Mouse (Mus musculus): ENCODE measurements around the gene Tmod1. TPM values are rescaled to one million over a fixed set of nuclear protein-coding genes. Genes with fewer than 3 reads are reported as not detected.

Tmod1 gene
- total RNA-seq (2023), result 1 to 10 TPM; 1.9 to 2.0 TPM

DNA sequence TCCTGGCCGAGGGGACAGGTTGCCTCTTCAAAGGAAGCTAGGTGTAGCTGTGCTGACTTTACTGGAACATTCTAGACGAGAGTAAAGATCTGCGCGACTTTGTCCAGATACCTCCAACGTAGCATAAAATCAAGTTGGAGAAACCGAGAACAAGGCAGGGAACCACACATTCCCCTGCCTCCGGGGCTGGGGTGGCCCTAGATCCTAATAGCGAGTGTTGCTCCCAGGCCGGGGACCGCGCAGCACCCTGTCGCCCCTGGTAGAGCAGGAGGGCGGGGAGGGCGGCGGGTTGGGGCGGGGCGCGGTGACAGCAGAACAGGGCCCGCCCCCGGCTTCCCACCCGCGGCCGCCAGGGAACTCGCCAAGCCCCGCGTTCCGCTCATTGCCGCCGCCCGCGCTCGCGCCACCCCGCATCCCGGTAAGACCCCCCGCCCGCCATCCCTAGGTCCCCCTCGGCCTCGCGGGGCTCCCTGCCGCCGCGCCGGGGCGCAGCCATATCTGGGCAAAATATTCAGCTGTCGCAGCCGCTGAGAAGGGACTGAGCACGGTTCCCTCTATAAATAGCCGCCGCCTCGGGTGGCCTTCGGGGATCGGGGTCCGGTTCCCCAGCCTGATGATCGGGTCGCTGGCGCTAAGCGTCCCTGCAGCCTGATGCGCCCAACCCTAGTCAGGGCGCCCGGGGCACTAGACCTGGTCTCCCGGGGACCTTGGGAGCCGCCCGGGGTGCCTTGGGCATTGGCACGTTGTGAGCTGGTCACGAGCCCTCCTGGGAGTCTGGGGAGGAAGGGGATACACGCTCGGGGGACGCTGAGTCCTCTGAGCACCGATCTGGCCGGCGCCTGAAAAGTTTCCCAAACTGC, at the start of gene Tmod1:
Tmod1 (plus strand) TSS at position 44 of the 860 bp plus-strand sequence.

DNA sequence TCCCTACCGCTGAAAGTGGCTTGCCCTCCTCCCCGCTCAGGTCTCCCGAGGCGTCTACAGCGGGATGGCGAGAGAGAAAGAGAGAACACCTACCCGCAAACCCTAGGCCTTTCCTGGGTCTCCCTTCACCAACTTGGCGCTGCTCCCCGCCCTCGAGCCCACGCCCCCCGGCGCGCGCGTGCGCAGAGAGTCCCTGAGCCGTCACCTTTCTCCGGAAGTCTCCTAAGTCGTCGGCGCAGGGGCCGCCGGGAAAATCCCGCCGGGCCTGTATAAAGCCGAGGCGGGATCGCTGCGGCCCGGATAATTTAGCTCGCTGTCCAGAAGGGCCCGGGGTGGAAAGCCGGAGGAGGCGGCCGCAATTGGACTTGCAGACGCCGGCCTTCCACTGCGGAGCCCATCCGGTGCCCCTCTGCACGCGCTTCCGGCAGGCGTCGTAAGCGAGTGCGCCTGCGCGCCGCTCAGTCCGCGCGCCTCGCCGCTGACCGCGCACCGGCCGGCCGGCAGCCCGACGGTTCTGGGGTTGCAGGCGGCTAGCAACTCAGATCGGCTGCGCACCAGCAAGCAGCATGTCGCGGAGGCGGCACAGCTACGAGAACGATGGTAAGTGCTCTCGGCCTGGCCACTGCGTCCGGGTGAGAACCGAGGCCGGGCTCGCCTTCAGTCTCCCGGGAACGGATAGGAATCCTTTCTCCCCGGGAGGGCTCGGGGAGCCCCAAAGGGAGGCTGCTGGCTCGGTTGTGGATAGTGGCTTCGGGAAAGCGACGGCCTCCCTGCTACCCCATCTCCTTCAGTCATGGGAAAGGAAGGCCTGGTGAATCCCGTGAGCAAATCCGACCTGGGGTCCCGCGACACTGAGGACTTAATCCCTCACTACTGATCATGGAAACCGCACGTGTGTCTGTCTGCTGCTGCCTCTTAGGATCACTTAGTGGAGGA, 99.8 kb downstream of the Tmod1 start, which contains the start of the genes Ncbp1 and Tstd2:
Ncbp1 (plus strand) TSS at position 327 of the 936 bp plus-strand sequence.
Tstd2 (minus strand) TSS at position 408 of the 936 bp plus-strand sequence.

Other genes with a start within 250 kb of the Tmod1 start
- gene Aldh1b1, start 239.9 kb upstream of the Tmod1 start, total RNA-seq (2023), result 1 to 10 TPM; 7.3 to 7.5 TPM
- not detected for gene Igfbpl1, start 212.0 kb upstream of the Tmod1 start, total RNA-seq (2023)
- gene Stra6l, start 190.3 kb upstream of the Tmod1 start, total RNA-seq (2023), result under 1 TPM; 0.11 to 0.18 TPM
- gene Ccdc180, start 148.6 kb upstream of the Tmod1 start, total RNA-seq (2023), result 1 to 10 TPM; 1.6 TPM
- 10 to 100 TPM; 31.4 to 33.5 TPM for gene Tdrd7, start 73.6 kb upstream of the Tmod1 start, total RNA-seq (2023)
- 10 to 100 TPM; 32.4 to 35.7 TPM for gene Ncbp1, start 99.7 kb downstream of the Tmod1 start, total RNA-seq (2023)
- gene Tstd2, start 99.8 kb downstream of the Tmod1 start, total RNA-seq (2023), result 10 to 100 TPM; 23.4 to 24.9 TPM
- gene Xpa, start 157.4 kb downstream of the Tmod1 start, total RNA-seq (2023), result 10 to 100 TPM; 18.0 to 18.7 TPM